Mouse (Mus musculus): ENCODE measurements around the gene Tnrc6c.

DNA sequence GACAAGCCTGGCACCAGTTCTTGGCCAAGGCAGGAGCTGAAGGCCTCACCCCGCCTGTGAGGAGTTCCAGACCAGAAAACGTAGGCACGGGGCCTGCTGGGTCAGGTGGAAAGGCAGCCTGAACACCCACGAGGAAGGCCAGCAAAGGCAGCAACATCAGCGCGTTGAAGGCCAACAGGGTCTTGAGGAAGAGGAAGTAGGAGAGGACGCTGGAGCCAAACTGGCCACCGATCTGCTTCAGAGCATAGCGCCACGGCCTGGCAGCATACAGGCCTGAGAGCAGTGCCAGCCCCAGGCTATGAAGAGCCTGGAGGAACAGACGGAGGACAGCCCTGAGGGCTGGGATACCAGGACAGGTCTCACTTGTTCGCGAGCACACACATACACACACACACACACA lies 121.5 kb downstream of the Tnrc6c start:
- no peak for TF ChIP-seq CTCF (conservative IDR thresholded peaks at IDR 0.05; ENCODE audit: insufficient read depth, insufficient read length, low read depth, low read length)
- no peak for TF ChIP-seq POLR2A (IDR thresholded peaks at IDR 0.05; ENCODE audit: low read depth, low read length)

Data from kidney, adult 2 months (tissue).